Mouse (Mus musculus) embryonic stem cell, embryonic (primary cell): ENCODE data around the gene Anxa8.

ENCODE experiments used
- CTCF ChIA-PET, 4 experiments: fragments of 300-600 bp in 2 of 4; fragments of 350-600 bp in 2 of 4; sonication (Branson Sonifier 250); formaldehyde crosslinking; loops; one replicate each; lab custom pipeline; 2022; ENCODE audit warnings: inconsistent platforms in 2 of 4; lab: Charles Lee
- POLR2A ChIA-PET, 4 experiments: fragments of 300-600 bp in 2 of 4; fragments of 350-600 bp in 2 of 4; sonication (Branson Sonifier 250); formaldehyde crosslinking; loops; one replicate each; lab custom pipeline; 2022; ENCODE audit warnings: antibody characterized with exemption in 4 of 4, inconsistent platforms in 1 of 4; lab: Charles Lee

The Anxa8 gene

DNA sequence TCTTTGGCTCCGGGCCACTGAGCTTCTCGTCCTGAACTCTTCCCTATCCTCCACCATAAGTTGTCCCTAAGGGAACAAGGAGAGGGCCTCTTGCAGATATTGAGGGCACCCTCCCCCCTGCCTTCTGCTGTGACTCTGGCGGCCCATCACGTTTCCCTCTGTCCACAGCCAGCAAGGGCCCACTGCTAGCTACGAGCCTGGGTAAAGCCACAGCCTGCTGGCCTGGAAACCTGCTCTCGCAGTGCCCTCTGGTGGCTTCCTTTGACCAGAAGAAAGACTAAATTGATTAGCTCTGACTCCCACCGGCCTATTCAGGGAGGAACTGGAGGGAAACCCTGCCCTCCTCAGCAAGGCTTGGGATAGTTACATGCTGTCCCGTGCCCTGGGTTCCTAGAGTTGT lies 19.1 kb downstream of the Anxa8 start:
- CTCF ChIA-PET, result interaction anchor here (0.5 to 3.6 kb wide), 55 partner anchors 9 to 995 kb away, joined by 3 to 63 read pairs (median 4); partner anchors contain the start of gene Anxa8 (in 2 of the 4)
- POLR2A ChIA-PET, result interaction anchor here in 3 of 4 experiments (0.9 to 1.2 kb wide), 4 partner anchors 18 to 25 kb away, joined by 3 to 4 read pairs (median 3); partner anchors contain the start of gene Anxa8 (in 1 of the 3)

- POLR2A ChIA-PET, result interaction anchor here in 2 of 4 experiments (0.9 to 1.3 kb wide), 3 partner anchors 26 to 257 kb away, joined by 3 to 4 read pairs (median 3); no protein-coding TSS in a partner anchor
- CTCF ChIA-PET, result interaction anchor here (0.5 to 3.6 kb wide), 47 partner anchors 8 to 1000 kb away, joined by 3 to 63 read pairs (median 5); partner anchors contain the start of genes Anxa8 (in 1 of the 4), Syt15 (in 1 of the 4) and Zfp488 (in 1 of the 4)
Observed at GRCm38 (mm10) chr14:34106389-34107062, 20.7 kb downstream of the Anxa8 start.

DNA sequence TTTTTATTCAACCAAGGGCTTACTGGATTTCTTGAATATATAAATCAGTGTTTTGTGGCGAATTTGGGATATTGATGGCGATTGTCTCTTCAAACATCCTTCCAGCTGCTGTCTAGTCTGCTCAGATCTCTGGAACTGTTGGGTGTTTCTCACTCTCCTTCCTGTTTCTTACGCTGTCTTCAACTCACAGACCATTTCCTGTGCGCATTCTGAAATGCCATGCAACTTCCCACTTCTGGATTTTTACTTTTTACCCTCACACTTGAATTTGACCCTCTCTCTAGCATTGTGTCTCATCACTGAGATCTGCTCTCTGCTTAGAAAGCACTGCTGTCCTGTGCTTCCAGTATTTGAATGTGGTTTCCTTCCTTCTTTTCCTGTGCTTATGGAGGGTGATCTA lies 21.8 kb downstream of the Anxa8 start:
- ChIA-PET CTCF (interaction anchor here (0.6 to 3.6 kb wide), 23 partner anchors 10 to 378 kb away, joined by 3 to 63 read pairs (median 5); partner anchors contain the start of gene Anxa8 (in 1 of the 4)), POLR2A (interaction anchor here in 2 of 4 experiments (0.9 to 1.3 kb wide), 3 partner anchors 27 to 256 kb away, joined by 3 to 4 read pairs (median 3); no protein-coding TSS in a partner anchor)

DNA sequence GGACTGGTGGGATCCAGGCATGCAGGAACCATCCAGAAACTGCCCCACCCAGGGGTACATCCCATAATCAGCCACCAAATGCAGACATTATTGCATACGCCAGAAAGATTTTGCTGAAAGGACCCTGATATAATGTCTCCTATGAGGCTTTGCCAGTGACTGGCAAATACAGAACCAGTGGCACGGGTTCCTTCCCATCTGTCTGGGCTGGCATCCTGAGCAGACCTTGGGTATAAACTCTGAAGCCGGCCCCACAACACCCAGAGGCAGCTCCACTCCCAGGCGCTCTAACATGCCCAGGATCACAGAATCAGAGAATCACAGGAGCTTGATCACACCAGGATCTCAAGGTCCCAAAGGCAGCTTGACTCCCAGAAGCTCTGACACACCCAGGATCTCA lies 28.5 kb downstream of the Anxa8 start:
- POLR2A ChIA-PET, result no interaction called here
- CTCF ChIA-PET, result no interaction called here

- ChIA-PET CTCF (interaction anchor here in 1 of 4 experiments (1.2 kb wide), 1 partner anchor 9 kb away, joined by 4 read pairs; no protein-coding TSS in a partner anchor), POLR2A (no interaction called here)
Observed at GRCm38 (mm10) chr14:34119046-34119723, 33.4 kb downstream of the Anxa8 start.

GRCm38 (mm10) chr14:34120016-34120910 lies 34.5 kb downstream of the Anxa8 start:
- POLR2A ChIA-PET, result no interaction called here
- CTCF ChIA-PET, result interaction anchor here in 2 of 4 experiments (1.1 to 1.2 kb wide), 2 partner anchors 10 to 13 kb away, joined by 4 read pairs; no protein-coding TSS in a partner anchor

GRCm38 (mm10) chr14:34120923-34121351 lies 35.2 kb downstream of the Anxa8 start:
- POLR2A ChIA-PET, result no interaction called here

DNA sequence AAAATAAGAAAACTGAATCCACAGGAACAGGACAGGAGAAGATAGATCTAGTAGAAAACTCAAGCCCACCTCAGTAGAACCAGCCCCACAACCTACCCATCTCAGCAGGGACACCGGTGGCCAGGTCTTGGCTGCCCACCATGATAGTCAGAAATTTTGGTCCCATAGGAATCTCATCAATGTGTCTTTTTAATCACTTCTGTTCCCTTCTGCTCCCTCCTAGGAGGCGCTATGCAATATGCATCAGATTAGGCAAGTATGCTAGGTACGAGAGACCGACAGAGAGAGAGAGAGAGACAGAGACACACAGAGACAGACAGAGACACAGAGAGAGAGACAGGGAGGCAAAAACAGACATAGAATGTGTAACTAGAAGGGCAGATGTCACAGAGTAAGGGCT lies 35.9 kb downstream of the Anxa8 start:
- CTCF ChIA-PET, result interaction anchor here in 1 of 4 experiments (0.6 kb wide), 1 partner anchor 97 kb away, joined by 4 read pairs; no protein-coding TSS in a partner anchor
- POLR2A ChIA-PET, result interaction anchor here in 1 of 4 experiments (0.6 kb wide), 1 partner anchor 489 kb away, joined by 4 read pairs; no protein-coding TSS in a partner anchor

More at GRCm38 (mm10) chr14:34120923-34121351, 35.2 kb downstream of the Anxa8 start:
- CTCF ChIA-PET, result interaction anchor here in 1 of 4 experiments (1.1 kb wide), 1 partner anchor 14 kb away, joined by 4 read pairs; no protein-coding TSS in a partner anchor

- CTCF ChIA-PET, result interaction anchor here in 1 of 4 experiments (0.8 kb wide), 1 partner anchor 496 kb away, joined by 3 read pairs; no protein-coding TSS in a partner anchor
- POLR2A ChIA-PET, result no interaction called here
Observed at GRCm38 (mm10) chr14:34131216-34131615, 45.4 kb downstream of the Anxa8 start.

- ChIA-PET CTCF (interaction anchor here in 1 of 4 experiments (0.6 kb wide), 1 partner anchor 764 kb away, joined by 5 read pairs; no protein-coding TSS in a partner anchor), POLR2A (no interaction called here)
Observed at GRCm38 (mm10) chr14:34135391-34135790, 49.6 kb downstream of the Anxa8 start.

- POLR2A ChIA-PET, result interaction anchor here in 1 of 4 experiments (1.4 kb wide), 1 partner anchor 223 kb away, joined by 3 read pairs; no protein-coding TSS in a partner anchor
- CTCF ChIA-PET, result interaction anchor here in 2 of 4 experiments (0.5 to 0.6 kb wide), 2 partner anchors 31 to 33 kb away, joined by 3 to 5 read pairs; no protein-coding TSS in a partner anchor
Observed at GRCm38 (mm10) chr14:34139671-34140664, 54.2 kb downstream of the Anxa8 start.

DNA sequence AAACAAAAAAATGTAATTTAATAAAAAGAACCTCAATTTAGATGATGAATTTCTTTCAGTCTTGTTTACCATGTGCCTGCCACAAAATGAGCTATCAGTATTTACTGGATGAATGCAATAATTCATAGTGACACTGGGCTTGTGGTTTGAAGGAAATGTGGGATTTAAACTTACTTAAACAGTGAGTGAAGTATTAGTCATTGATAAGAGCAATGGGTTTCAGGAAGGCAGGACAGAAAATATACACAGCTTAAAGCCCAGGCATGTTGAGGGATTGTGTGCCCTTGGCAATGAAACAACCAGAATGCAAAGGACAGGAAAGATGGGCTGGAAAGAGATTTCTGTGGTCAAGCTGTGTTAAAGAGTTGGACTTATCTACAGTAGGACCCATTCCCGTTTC lies 56.5 kb downstream of the Anxa8 start:
- POLR2A ChIA-PET, result interaction anchor here in 1 of 4 experiments (0.9 kb wide), 1 partner anchor 20 kb away, joined by 3 read pairs; no protein-coding TSS in a partner anchor
- CTCF ChIA-PET, result interaction anchor here (0.6 to 2.7 kb wide), 4 partner anchors 11 to 453 kb away, joined by 3 to 9 read pairs (median 4); partner anchors contain the start of gene Npy4r (in 1 of the 4)

GRCm38 (mm10) chr14:34142915-34143314 lies 57.1 kb downstream of the Anxa8 start:
- ChIA-PET CTCF (interaction anchor here (0.6 to 2.7 kb wide), 6 partner anchors 10 to 453 kb away, joined by 3 to 9 read pairs (median 4); partner anchors contain the start of gene Npy4r (in 1 of the 4)), POLR2A (interaction anchor here in 1 of 4 experiments (0.9 kb wide), 1 partner anchor 19 kb away, joined by 3 read pairs; no protein-coding TSS in a partner anchor)
